Mouse (Mus musculus) right cerebral cortex, postnatal 36 days (tissue): ENCODE data around the gene Polr2e.
A peak's percentile ranks its signal among the peaks of the same experiment; 100 is the strongest.

Experiments used
- DNase-seq, 2 experiments: peaks; one replicate each; pipeline ENCODE4 v3.0.0; 2022; ENCODE audit warnings: low spot score in 2 of 2, mixed read lengths in 1 of 2

Gene Polr2e

DNA sequence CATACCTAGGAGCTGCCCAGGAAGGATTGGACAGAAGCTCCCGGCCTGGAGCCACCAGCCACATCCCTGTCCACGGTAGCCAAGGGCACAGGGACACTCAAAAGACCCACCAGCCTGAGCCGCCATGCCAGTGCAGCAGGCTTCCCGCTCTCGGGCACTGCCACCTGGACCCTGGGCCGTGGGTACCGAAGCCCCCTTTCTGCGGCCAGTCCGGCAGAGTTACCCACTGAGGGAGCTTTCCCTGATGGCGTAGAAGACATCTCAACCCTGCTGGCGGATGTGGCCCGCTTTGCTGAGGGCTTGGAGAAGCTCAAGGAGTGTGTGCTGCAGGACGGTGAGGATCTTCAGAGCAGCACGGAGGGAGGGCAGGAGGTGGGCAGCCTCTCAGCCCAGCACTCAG, 21.8 kb downstream of the Polr2e start:
- DNase-seq = no peak

DNA sequence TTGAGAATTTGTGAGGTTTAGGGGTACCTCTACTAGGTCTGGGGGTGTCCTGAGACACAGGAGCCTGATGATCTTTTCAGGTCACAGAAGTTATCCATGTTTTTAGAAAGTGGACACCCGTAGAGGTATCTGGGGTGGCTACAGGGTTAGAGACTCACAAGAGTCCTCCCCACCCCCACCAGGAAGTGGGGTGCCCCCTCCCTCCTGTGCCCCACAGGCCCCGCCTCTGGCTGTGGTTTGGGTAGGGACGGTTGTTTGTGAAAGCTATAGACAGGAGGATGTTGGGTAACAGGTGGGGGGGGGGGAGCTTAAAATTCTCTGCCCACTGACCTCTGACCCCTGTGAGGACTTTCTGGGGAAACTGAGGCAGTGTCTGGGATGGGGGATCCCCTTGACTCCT, 22.2 kb downstream of the Polr2e start:
- no peak for DNase-seq

GRCm38 (mm10) chr10:80016931-80017330, 22.7 kb downstream of the Polr2e start:
- no peak for DNase-seq

DNA sequence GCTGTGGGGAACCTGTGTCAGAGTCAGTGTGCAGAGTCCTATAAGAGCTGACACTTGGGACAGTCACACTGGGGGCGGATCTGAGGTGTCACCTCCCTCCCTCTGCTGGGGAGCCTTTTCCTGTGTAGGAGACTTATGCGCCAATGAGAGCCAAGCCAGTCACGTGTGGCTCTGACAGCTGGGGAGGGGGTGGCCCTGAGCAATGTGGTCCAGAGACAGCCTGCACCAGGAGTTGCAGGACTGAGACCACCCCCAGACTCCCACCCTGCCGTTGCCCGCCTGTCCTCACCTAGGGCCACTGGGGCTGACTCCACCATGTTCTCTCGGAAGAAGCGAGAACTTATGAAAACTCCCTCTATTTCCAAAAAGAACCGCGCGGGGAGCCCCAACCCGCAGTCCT, 23.1 kb downstream of the Polr2e start, which contains the start of gene Arhgap45:
TSS of gene Arhgap45 (plus strand) at position 143 of the 400 bp plus-strand sequence.
- DNase-seq = no peak

DNA sequence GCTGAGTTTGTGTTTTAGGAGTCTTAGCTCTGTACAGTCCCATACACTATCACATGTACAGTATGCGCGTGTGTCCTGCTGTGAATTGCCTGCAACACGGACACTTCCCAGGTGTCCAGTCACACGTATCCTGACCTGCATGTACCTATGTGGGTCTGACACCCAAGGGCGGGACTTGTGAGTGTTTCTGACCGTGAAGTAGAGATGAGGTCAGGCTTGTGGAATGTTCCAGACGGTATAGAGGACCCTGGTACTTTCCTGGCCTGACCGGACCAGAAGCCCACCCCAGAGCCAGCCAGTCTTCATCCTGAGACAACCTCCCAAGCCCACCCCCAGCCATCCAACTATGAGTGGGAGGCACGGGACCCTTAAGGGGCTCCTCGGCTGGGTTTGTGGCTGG, 24.0 kb downstream of the Polr2e start:
- DNase-seq = no peak

DNA sequence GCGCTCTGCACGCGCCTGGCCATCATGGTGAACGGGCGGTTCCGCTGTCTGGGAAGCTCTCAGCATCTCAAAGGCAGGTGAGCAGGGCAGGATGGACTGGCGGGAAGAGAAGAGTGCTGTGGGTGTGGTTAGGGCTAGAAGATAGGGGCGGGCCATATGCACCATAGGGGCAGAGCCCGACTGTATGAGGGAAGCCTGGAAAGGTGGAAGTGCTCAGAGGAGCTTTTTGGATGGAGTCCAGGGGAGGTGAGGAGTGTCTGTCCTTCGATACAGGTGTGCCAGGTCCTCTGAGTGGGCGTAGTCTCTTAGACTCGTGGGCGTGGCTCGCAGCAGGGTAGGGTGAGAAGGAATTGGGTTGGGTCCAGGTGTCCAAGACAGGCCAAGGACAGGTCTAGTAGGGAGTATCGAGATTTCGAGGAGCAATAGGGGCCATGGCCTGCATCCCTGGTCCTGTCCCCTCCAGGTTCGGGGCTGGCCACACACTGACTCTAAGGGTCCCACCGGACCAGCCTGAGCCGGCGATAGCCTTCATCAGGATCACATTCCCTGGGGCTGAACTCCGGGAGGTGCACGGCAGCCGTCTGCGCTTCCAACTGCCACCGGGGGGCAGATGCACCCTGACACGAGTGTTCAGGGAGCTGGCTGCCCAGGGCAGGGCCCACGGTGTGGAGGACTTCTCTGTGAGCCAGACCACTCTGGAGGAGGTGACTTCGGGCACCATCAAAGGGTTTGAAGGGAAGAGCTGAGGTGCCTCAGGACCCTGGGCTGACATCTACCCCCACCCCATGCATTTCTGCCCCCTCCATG, 24.9 kb downstream of the Polr2e start:
- no peak for DNase-seq

- no peak for DNase-seq
Observed at GRCm38 (mm10) chr10:80013609-80014008, 26.0 kb downstream of the Polr2e start.

- DNase-seq = no peak
Observed at GRCm38 (mm10) chr10:80011740-80012139, 27.9 kb downstream of the Polr2e start.

- DNase-seq = no peak
Observed at GRCm38 (mm10) chr10:80004233-80004705, 35.3 kb downstream of the Polr2e start.

GRCm38 (mm10) chr10:80003374-80004232, 36.0 kb downstream of the Polr2e start:
- DNase-seq = no peak

GRCm38 (mm10) chr10:80002829-80003228, 36.8 kb downstream of the Polr2e start:
- DNase-seq = no peak

GRCm38 (mm10) chr10:80001945-80002344, 37.6 kb downstream of the Polr2e start:
- no peak for DNase-seq

- no peak for DNase-seq
Observed at GRCm38 (mm10) chr10:79997819-79998218, 41.8 kb downstream of the Polr2e start.

GRCm38 (mm10) chr10:79997034-79997760, 42.4 kb downstream of the Polr2e start:
- DNase-seq = peak; percentile 57 to 62

DNA sequence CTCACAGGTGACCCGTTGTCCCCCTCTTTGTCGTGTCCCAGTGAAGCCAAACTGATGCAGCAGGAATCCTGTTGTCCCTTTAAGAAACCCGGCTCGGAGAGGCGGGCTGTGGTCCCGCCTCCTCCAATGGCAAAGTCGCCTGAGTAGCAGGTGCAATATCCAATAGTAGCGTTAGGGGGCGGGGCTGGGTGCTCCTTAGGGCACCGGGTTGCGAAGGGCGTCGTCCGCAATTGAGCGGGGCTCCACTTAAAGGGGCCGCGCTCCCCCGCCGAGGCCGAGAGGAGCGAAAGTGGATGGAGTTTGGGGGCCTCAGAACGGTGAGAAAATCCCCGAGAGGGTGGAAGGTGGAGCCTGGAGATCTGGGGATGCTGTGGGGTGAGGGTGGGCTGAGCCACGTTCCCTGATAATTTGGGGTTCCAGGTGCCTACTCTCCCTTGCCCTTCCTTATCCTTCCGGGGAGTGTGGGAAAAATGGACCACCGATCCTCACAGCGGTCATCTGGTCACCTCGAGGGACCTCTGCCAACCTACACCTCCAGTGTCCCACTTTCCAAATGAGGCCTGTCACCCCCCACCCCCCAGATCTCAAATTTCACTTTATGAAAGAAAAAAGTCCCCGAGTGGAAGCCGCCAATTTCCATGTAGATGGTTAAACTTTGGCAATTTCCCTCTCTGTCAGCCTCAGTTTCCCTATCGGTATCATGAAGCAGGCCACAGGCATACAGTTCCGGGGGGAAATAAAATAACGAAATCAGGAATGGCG, 43.1 kb downstream of the Polr2e start, which contains the start of gene Abca7:
TSS of gene Abca7 (plus strand) at position 223 of the 762 bp plus-strand sequence.
- DNase-seq = peak; percentile 90 to 91

DNA sequence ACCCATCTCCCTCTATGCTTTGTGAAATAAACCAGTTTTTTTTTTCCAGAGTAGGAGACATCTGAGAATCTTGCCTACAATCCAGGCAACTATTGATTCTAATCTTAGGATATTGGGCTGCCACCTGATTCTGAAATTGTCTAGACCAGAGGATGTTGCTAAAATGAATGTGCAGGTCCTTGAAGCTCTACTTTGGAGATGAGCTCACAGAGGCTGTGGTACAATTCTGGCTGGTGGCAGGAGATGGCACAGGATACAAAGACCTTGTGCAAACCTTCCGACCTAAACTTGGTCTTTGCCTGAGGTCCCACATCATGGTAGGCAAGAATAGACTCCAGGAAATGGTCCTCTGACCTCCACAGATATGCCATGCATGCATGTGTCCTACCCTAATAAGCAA, 44.0 kb downstream of the Polr2e start:
- no peak for DNase-seq

DNA sequence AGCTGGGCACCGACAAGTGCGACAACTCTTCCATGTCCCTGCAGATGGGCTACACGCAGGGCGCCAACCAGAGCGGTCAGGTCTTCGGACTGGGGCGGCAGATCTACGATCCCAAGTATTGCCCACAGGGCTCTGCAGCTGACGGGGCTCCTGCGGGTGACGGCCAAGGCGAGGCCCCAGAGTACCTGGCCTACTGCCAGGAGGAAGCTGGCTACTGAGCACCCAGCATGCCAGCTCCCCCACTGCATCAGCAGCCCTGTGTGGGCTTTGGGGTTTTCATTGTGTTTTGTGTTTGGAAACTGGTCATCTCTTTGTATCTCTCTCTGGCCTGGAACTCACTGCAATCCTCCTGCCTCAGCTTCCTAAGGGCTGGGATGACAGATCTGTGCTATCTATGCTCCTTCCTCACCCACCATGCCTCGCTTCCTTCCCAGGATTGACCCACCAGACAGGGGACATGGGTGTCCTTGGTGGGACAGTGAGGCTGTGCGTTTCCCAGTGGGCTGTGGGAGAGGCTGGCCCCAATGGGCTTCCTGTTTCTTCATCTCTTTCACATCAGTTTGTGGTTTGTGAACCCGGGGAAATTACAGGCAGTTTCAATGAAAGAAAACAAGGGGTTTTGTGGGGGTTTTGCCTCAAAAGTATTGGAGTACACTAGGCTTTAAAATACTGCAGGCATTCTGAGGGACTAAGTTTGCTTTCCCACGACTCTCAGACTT, 45.0 kb downstream of the Polr2e start:
- no peak for DNase-seq

DNA sequence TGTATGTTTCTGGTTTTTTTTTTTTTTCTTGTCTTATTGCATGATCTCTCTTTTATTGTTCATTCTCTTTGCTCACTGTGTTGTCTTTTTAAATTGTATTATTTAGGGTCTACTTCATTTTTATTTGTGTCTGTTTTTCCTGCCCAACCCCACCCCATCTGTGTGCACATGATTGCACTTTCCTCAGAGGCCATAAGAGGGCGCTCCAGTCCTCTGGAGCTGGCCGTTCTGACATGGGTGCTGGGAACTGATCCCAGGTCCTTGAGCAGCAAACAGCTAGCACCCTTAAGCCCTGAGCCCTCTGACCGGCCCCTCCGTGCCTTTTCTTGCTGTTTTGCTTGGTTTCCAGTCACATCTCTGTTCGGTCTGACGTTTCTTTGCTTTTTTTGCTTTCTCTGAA, 48.0 kb downstream of the Polr2e start:
- DNase-seq = no peak

- DNase-seq = no peak
Observed at GRCm38 (mm10) chr10:79991099-79991498, 48.5 kb downstream of the Polr2e start.

- no peak for DNase-seq
Observed at GRCm38 (mm10) chr10:79989870-79990269, 49.7 kb downstream of the Polr2e start.
